In the genomic region with DNA sequence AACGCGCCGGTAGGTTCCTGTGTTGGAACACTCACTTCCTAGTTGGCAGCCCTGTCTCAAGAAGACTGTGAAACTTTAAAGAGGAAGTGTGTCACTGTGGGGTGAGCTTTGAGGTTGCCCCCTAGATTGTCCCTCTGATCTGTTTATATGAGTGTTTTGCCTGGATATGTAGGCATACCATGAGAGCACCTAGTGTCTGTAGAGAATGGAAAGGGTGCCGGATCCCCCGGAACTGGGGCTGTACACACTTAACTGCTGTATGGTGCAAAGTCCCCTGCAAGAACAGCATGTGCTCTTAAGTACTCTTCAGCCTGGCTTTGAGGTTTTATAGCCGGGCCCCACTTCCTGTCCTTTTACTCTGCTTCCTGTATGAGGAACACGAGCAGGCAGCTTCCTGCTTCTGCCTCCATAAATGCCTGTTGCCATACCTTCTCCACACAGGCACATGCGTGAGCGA, we compare ENCODE assay signal across 8 mouse cellular contexts.
A peak's percentile ranks its signal among the peaks of the same experiment; 100 is the strongest.
DNase-seq lines count a peak whose midpoint lies in the region; ATAC-seq lines count a peak whose summit lies in the region.

No protein-coding gene starts in this region.

- 0 out of 2 replicates have a peak, but pooled peaks have one; percentile 39 for ATAC-seq in heart, embryonic 16.5 days (replicated peaks; ENCODE audit: extremely low read depth, insufficient read depth, low FRiP score)
- no peak for ATAC-seq in liver, embryonic 12.5 days
- ATAC-seq in neural tube, embryonic 15.5 days (ENCODE audit: low FRiP score), result no peak
- ATAC-seq in forebrain, embryonic 14.5 days, result no peak

- H3K9ac ChIP-seq in heart, embryonic 16.5 days (ENCODE audit: low read length), result no peak overlapping the region
- no peak overlapping the region for H3K9ac ChIP-seq in liver, embryonic 12.5 days
- H3K9ac ChIP-seq in neural tube, embryonic 15.5 days (replicated peaks), result no peak overlapping the region
- H3K9ac ChIP-seq in forebrain, embryonic 14.5 days (ENCODE audit: low read length), result no peak overlapping the region

- no peak overlapping the region for H3K4me3 ChIP-seq in heart, embryonic 16.5 days (ENCODE audit: low read length)
- H3K4me3 ChIP-seq in liver, embryonic 12.5 days, result no peak overlapping the region
- no peak overlapping the region for H3K4me3 ChIP-seq in neural tube, embryonic 15.5 days (replicated peaks)
- H3K4me3 ChIP-seq in forebrain, embryonic 14.5 days (ENCODE audit: low read depth, low read length), result no peak overlapping the region

- DNase-seq in MEL-GATA-1-ER (ENCODE audit: extremely low read depth, low read depth), result peak; percentile 54
- DNase-seq in spleen, adult 12 weeks (ENCODE audit: low spot score), result peak; percentile 46
- DNase-seq in cerebellum, postnatal 10 days, result no peak
- DNase-seq in forebrain, embryonic 14.5 days (ENCODE audit: low spot score), result no peak
- DNase-seq in cerebellum, adult 18-20 months, result no peak

- peaks cover 13% of the 10 kb centered on the region for H3K4me1 ChIP-seq in heart, embryonic 16.5 days (ENCODE audit: control insufficient read depth, insufficient read depth, low read length)
- peaks cover 39% of the 10 kb centered on the region for H3K4me1 ChIP-seq in liver, embryonic 12.5 days
- peaks cover 4% of the 10 kb centered on the region; the same call in 1 of the 2 replicates for H3K4me1 ChIP-seq in neural tube, embryonic 15.5 days
- H3K4me1 ChIP-seq in forebrain, embryonic 14.5 days (ENCODE audit: control insufficient read depth, insufficient read depth, low read length), result no peaks in the 10 kb centered on the region

- no peaks in the 10 kb centered on the region for H3K27me3 ChIP-seq in heart, embryonic 16.5 days (ENCODE audit: control insufficient read depth, insufficient read depth, low read length)
- no peaks in the 10 kb centered on the region for H3K27me3 ChIP-seq in liver, embryonic 12.5 days (replicated peaks)
- H3K27me3 ChIP-seq in neural tube, embryonic 15.5 days (replicated peaks), result 0 out of 2 replicates have a peak, but pooled peaks cover 4% of the 10 kb centered on the region
- no peaks in the 10 kb centered on the region for H3K27me3 ChIP-seq in forebrain, embryonic 14.5 days (replicated peaks; ENCODE audit: control insufficient read depth, insufficient read depth, low read length)

- H3K4me2 ChIP-seq in heart, embryonic 16.5 days (ENCODE audit: low read depth, low read length), result no peak overlapping the region
- H3K4me2 ChIP-seq in liver, embryonic 12.5 days, result no peak overlapping the region
- no peak overlapping the region for H3K4me2 ChIP-seq in neural tube, embryonic 15.5 days
- no peak overlapping the region for H3K4me2 ChIP-seq in forebrain, embryonic 14.5 days (ENCODE audit: low read length)

- 0 out of 2 replicates have a peak overlapping the region, but pooled peaks have one; percentile 51 for H3K27ac ChIP-seq in heart, embryonic 16.5 days (ENCODE audit: low read length)
- peak overlapping the region; percentile 47 for H3K27ac ChIP-seq in liver, embryonic 12.5 days
- H3K27ac ChIP-seq in neural tube, embryonic 15.5 days (replicated peaks), result no peak overlapping the region
- H3K27ac ChIP-seq in forebrain, embryonic 14.5 days (ENCODE audit: low read depth, low read length), result no peak overlapping the region

- 80% methylated on average over 9 of the region's 9 CpGs for WGBS in heart, embryonic 16.5 days
- WGBS in liver, embryonic 12.5 days (ENCODE audit: insufficient replicate concordance), result 52% methylated on average over 9 of the region's 9 CpGs
- WGBS in neural tube, embryonic 15.5 days, result 88% methylated on average over 9 of the region's 9 CpGs
- WGBS in forebrain, embryonic 14.5 days, result 92% methylated on average over 9 of the region's 9 CpGs

- H3K9me3 ChIP-seq in heart, embryonic 16.5 days (replicated peaks; ENCODE audit: control insufficient read depth, low read length), result no peaks in the 10 kb centered on the region
- no peaks in the 10 kb centered on the region for H3K9me3 ChIP-seq in liver, embryonic 12.5 days (replicated peaks)
- H3K9me3 ChIP-seq in neural tube, embryonic 15.5 days (replicated peaks), result no peaks in the 10 kb centered on the region
- H3K9me3 ChIP-seq in forebrain, embryonic 14.5 days (replicated peaks; ENCODE audit: control insufficient read depth, low read length), result no peaks in the 10 kb centered on the region

- H3K36me3 ChIP-seq in heart, embryonic 16.5 days (ENCODE audit: control insufficient read depth, insufficient read depth), result no peaks in the 10 kb centered on the region
- H3K36me3 ChIP-seq in liver, embryonic 12.5 days, result no peaks in the 10 kb centered on the region
- no peaks in the 10 kb centered on the region for H3K36me3 ChIP-seq in neural tube, embryonic 15.5 days
- H3K36me3 ChIP-seq in forebrain, embryonic 14.5 days (ENCODE audit: control insufficient read depth, insufficient read depth, low read length), result no peaks in the 10 kb centered on the region

Comparison
In these comparisons a context has a peak if more than half of its experiments do, and no peak if none do; other contexts are left out.
1. DNase-seq: peak in MEL-GATA-1-ER (single experiment) and spleen, adult 12 weeks (single experiment); none in cerebellum, postnatal 10 days (0 of 2), forebrain, embryonic 14.5 days (single experiment) and cerebellum, adult 18-20 months (0 of 2).
2. H3K27ac ChIP-seq: peak in heart, embryonic 16.5 days (single experiment) and liver, embryonic 12.5 days (single experiment); none in neural tube, embryonic 15.5 days (single experiment) and forebrain, embryonic 14.5 days (single experiment).